ENCODE assay signal across 9 mouse cellular contexts in the genomic region with DNA sequence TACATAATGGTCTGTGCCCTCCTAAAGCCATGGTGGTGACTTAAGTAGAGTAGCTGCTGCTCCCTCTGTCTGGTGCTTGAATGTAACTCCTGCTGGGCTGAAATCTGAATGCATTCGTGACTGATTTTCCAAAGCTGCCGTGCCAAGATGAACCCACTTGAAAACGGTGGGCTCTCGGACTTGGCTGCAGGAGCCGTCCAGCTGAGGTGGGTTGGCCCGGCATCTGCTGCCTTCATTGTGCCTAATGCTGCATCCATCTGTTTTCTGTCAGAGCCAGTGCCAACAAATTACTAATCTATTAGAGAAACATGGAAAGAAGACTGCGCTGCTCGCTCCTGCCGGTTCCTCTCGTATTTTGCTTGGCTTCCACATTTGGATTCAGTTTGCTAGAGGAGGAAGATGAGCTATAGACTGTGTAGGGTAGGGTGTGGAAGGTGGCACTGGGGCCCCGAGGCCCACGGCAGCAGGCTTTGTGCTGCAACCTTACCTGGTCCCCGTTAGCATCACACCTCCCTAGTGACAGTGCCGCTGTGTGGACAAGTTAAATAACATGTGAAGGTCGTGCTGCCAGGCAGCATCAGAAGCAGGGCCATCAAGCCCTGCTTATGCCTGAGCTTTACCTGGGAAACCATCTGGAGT.
A peak's percentile ranks its signal among the peaks of the same experiment; 100 is the strongest.
DNase-seq lines count a peak whose midpoint lies in the region; ATAC-seq and TF ChIP-seq lines count a peak whose summit lies in the region.
"Had no signal": no experiment of that assay in that cellular context is flagged by ENCODE, and none has a peak within 500 bp of the region (broad histone marks: within the 10 kb centered on the region; RNA-seq: fewer than 3 reads in every experiment).

No protein-coding gene starts in this region.

- H3K4me3 ChIP-seq in megakaryocyte, embryonic 14.5 days (replicated peaks): peak overlapping the region; percentile 64
- H3K4me3 ChIP-seq in hindbrain, postnatal 0 days (ENCODE audit: low read length): no peak overlapping the region
- H3K4me3 ChIP-seq in midbrain, postnatal 0 days (ENCODE audit: low read depth, low read length): no peak overlapping the region
- H3K4me3 ChIP-seq: liver, embryonic 12.5 days had no signal

- no peaks in the 10 kb centered on the region for H3K9me3 ChIP-seq in megakaryocyte, embryonic 14.5 days
- no peaks in the 10 kb centered on the region for H3K9me3 ChIP-seq in hindbrain, postnatal 0 days (ENCODE audit: low read length)
- H3K9me3 ChIP-seq in midbrain, postnatal 0 days (ENCODE audit: low read length): no peaks in the 10 kb centered on the region
- H3K9me3 ChIP-seq: liver, embryonic 12.5 days had no signal

- 25% methylated on average over 15 of the region's 15 CpGs for WGBS in hindbrain, postnatal 0 days
- WGBS in midbrain, postnatal 0 days: 49% methylated on average over 15 of the region's 15 CpGs

- H3K27ac ChIP-seq in hindbrain, postnatal 0 days: peak overlapping the region; percentile 51
- no peak overlapping the region for H3K27ac ChIP-seq in midbrain, postnatal 0 days (ENCODE audit: low read depth, low read length)
- H3K27ac ChIP-seq: liver, embryonic 12.5 days had no signal

- peak overlapping the region; percentile 21; the same call in 1 of the 2 replicates for H3K4me2 ChIP-seq in hindbrain, postnatal 0 days (ENCODE audit: low read depth, low read length)
- H3K4me2 ChIP-seq in midbrain, postnatal 0 days (ENCODE audit: low read depth, low read length, poor library complexity, severe bottlenecking): no peak overlapping the region
- H3K4me2 ChIP-seq: liver, embryonic 12.5 days had no signal

- peaks cover 51% of the 10 kb centered on the region for H3K4me1 ChIP-seq in megakaryocyte, embryonic 14.5 days
- peaks cover 26% of the 10 kb centered on the region for H3K4me1 ChIP-seq in hindbrain, postnatal 0 days (ENCODE audit: insufficient read depth, low read length)
- H3K4me1 ChIP-seq in midbrain, postnatal 0 days (ENCODE audit: insufficient read depth, low read length): peaks cover 14% of the 10 kb centered on the region
- H3K4me1 ChIP-seq: liver, embryonic 12.5 days had no signal

- no peak for ATAC-seq in megakaryocyte, adult 5-6 weeks (ENCODE audit: poor library complexity, severe bottlenecking)
- ATAC-seq in hindbrain, postnatal 0 days: peak; percentile 82
- ATAC-seq in midbrain, postnatal 0 days (ENCODE audit: low FRiP score): peak; percentile 28; the same call in 1 of the 2 replicates
- ATAC-seq: liver, embryonic 12.5 days had no signal

- no peaks in the 10 kb centered on the region for H3K27me3 ChIP-seq in megakaryocyte, embryonic 14.5 days (replicated peaks)
- no peaks in the 10 kb centered on the region for H3K27me3 ChIP-seq in hindbrain, postnatal 0 days (ENCODE audit: insufficient read depth, low read length)
- no peaks in the 10 kb centered on the region for H3K27me3 ChIP-seq in midbrain, postnatal 0 days (ENCODE audit: insufficient read depth, low read length)
- H3K27me3 ChIP-seq: liver, embryonic 12.5 days had no signal

- peaks cover 83% of the 10 kb centered on the region for H3K36me3 ChIP-seq in megakaryocyte, embryonic 14.5 days (replicated peaks; ENCODE audit: low read length)
- H3K36me3 ChIP-seq in hindbrain, postnatal 0 days (ENCODE audit: insufficient read depth, low read length): 0 out of 2 replicates have a peak, but pooled peaks cover 9% of the 10 kb centered on the region
- peaks cover 8% of the 10 kb centered on the region for H3K36me3 ChIP-seq in midbrain, postnatal 0 days (ENCODE audit: insufficient read depth, low read length)

- H3K9ac ChIP-seq in hindbrain, postnatal 0 days (replicated peaks; ENCODE audit: low read length): no peak overlapping the region
- H3K9ac ChIP-seq in midbrain, postnatal 0 days (replicated peaks; ENCODE audit: low read length, poor library complexity, severe bottlenecking): no peak overlapping the region
- H3K9ac ChIP-seq: liver, embryonic 12.5 days had no signal

- TF ChIP-seq CTCF in hindbrain, postnatal 0 days (IDR thresholded peaks at IDR 0.05; ENCODE audit: low read depth): peak; percentile 31
- no peak for TF ChIP-seq CTCF in midbrain, postnatal 0 days (IDR thresholded peaks at IDR 0.05)

- peak; percentile 93 to 95 for DNase-seq in cerebellum, postnatal 10 days
- peak; percentile 86 for DNase-seq in hindbrain, postnatal 0 days (ENCODE audit: low spot score)
- peak; percentile 88 for DNase-seq in midbrain, postnatal 0 days (ENCODE audit: low spot score)
- DNase-seq in ovary, postnatal 14 days (ENCODE audit: low spot score): no peak
- no peak for DNase-seq in spleen, postnatal 36 days (ENCODE audit: low spot score in 2 of 2)
- no peak for DNase-seq in lung, postnatal 25 days (ENCODE audit: low spot score)

Comparison
In these comparisons a context has a peak if more than half of its experiments do, and no peak if none do; other contexts are left out.
1. DNase-seq: peak in cerebellum, postnatal 10 days (2 of 2), hindbrain, postnatal 0 days (single experiment) and midbrain, postnatal 0 days (single experiment); none in ovary, postnatal 14 days (single experiment), spleen, postnatal 36 days (0 of 2) and lung, postnatal 25 days (single experiment).